Mouse (Mus musculus): ENCODE results near the gene Fbxw27. TPM values are rescaled to one million over a fixed set of nuclear protein-coding genes. Genes with fewer than 3 reads are reported as not detected.
"Not testable (repeated sequence)": the region's sequence is repeated elsewhere in the genome, so short reads cannot be mapped to it uniquely, and the experiment has no call there.

The Fbxw27 gene
- total and polyA plus RNA-seq, 2 experiments from 2014 or later, result not detected

- Histone ChIP-seq H3K9me3 (ENCODE audit: low read length) (no peaks in the 10 kb centered on the region), H3K27me3 (ENCODE audit: insufficient read depth, low read length) (no peaks in the 10 kb centered on the region), H3K36me3 (ENCODE audit: insufficient read depth, low read length) (no peaks in the 10 kb centered on the region), H3K9ac (replicated peaks; ENCODE audit: low read length, poor library complexity, severe bottlenecking) (no peak overlapping the region), H3K4me3 (ENCODE audit: low read depth, low read length) (no peak overlapping the region), H3K27ac (ENCODE audit: low read depth, low read length) (no peak overlapping the region), H3K4me2 (ENCODE audit: low read depth, low read length, poor library complexity, severe bottlenecking) (no peak overlapping the region), H3K4me1 (ENCODE audit: insufficient read depth, low read length) (no peaks in the 10 kb centered on the region)
- WGBS, result 34% methylated on average over 7 of the region's 7 CpGs
- ATAC-seq (ENCODE audit: low FRiP score), result no peak
- TF ChIP-seq CTCF (IDR thresholded peaks at IDR 0.05), result no peak
- peak; percentile 59 for DNase-seq (ENCODE audit: low spot score)
Observed at GRCm38 (mm10) chr9:109813424-109813823, 23.0 kb upstream of the Fbxw27 start.

- Histone ChIP-seq H3K4me3 (ENCODE audit: low read depth, low read length) (no peak within 1 kb of the TSS), H3K9ac (replicated peaks; ENCODE audit: low read length, poor library complexity, severe bottlenecking) (no peak within 1 kb of the TSS), H3K27ac (ENCODE audit: low read depth, low read length) (no peak within 1 kb of the TSS), H3K4me2 (ENCODE audit: low read depth, low read length, poor library complexity, severe bottlenecking) (no peak within 1 kb of the TSS), H3K36me3 (ENCODE audit: insufficient read depth, low read length) (no peaks in the 10 kb centered on the region), H3K9me3 (ENCODE audit: low read length) (no peaks in the 10 kb centered on the region), H3K27me3 (ENCODE audit: insufficient read depth, low read length) (no peaks in the 10 kb centered on the region), H3K4me1 (ENCODE audit: insufficient read depth, low read length) (no peaks in the 10 kb centered on the region)
- WGBS, result 41% methylated on average over 1 of the region's 1 CpGs
- DNase-seq (ENCODE audit: low spot score) (no peak), ATAC-seq (ENCODE audit: low FRiP score) (no peak)
- no peak for TF ChIP-seq CTCF (IDR thresholded peaks at IDR 0.05)
Observed at GRCm38 (mm10) chr9:109811980-109812379, 21.5 kb upstream of the Fbxw27 start, which contains the start of gene Spink8. TSS of gene Spink8 (plus strand) at chr9:109812280.

- no peak overlapping the region for H3K4me2 ChIP-seq (ENCODE audit: low read depth, low read length, poor library complexity, severe bottlenecking)
- H3K36me3 ChIP-seq (ENCODE audit: insufficient read depth, low read length), result no peaks in the 10 kb centered on the region
- no peaks in the 10 kb centered on the region for H3K4me1 ChIP-seq (ENCODE audit: insufficient read depth, low read length)
- no peaks in the 10 kb centered on the region for H3K27me3 ChIP-seq (ENCODE audit: insufficient read depth, low read length)
- no peak overlapping the region for H3K27ac ChIP-seq (ENCODE audit: low read depth, low read length)
- DNase-seq (ENCODE audit: low spot score) (no peak), ATAC-seq (ENCODE audit: low FRiP score) (no peak)
- H3K9me3 ChIP-seq (ENCODE audit: low read length), result no peaks in the 10 kb centered on the region
- TF ChIP-seq CTCF (IDR thresholded peaks at IDR 0.05), result no peak
- no peak overlapping the region for H3K9ac ChIP-seq (replicated peaks; ENCODE audit: low read length, poor library complexity, severe bottlenecking)
- H3K4me3 ChIP-seq (ENCODE audit: low read depth, low read length), result no peak overlapping the region
- WGBS, result 58% methylated on average over 3 of the region's 3 CpGs
Observed at GRCm38 (mm10) chr9:109807898-109808297, 17.4 kb upstream of the Fbxw27 start.

- no peak overlapping the region for H3K9ac ChIP-seq (replicated peaks; ENCODE audit: low read length, poor library complexity, severe bottlenecking)
- no peaks in the 10 kb centered on the region for H3K4me1 ChIP-seq (ENCODE audit: insufficient read depth, low read length)
- H3K27me3 ChIP-seq (ENCODE audit: insufficient read depth, low read length), result no peaks in the 10 kb centered on the region
- no peak for TF ChIP-seq CTCF (IDR thresholded peaks at IDR 0.05)
- DNase-seq (ENCODE audit: low spot score) (no peak), ATAC-seq (ENCODE audit: low FRiP score) (no peak)
- H3K4me3 ChIP-seq (ENCODE audit: low read depth, low read length), result no peak overlapping the region
- no peaks in the 10 kb centered on the region for H3K36me3 ChIP-seq (ENCODE audit: insufficient read depth, low read length)
- H3K4me2 ChIP-seq (ENCODE audit: low read depth, low read length, poor library complexity, severe bottlenecking), result no peak overlapping the region
- 81% methylated on average over 2 of the region's 2 CpGs for WGBS
- no peak overlapping the region for H3K27ac ChIP-seq (ENCODE audit: low read depth, low read length)
- H3K9me3 ChIP-seq (ENCODE audit: low read length), result no peaks in the 10 kb centered on the region
Observed at GRCm38 (mm10) chr9:109806695-109807293, 16.3 kb upstream of the Fbxw27 start.

- ATAC-seq (ENCODE audit: low FRiP score), result no peak
- Histone ChIP-seq H3K4me1 (ENCODE audit: insufficient read depth, low read length) (no peaks in the 10 kb centered on the region), H3K27me3 (ENCODE audit: insufficient read depth, low read length) (no peaks in the 10 kb centered on the region), H3K4me2 (ENCODE audit: low read depth, low read length, poor library complexity, severe bottlenecking) (no peak overlapping the region), H3K9ac (replicated peaks; ENCODE audit: low read length, poor library complexity, severe bottlenecking) (no peak overlapping the region), H3K27ac (ENCODE audit: low read depth, low read length) (no peak overlapping the region), H3K36me3 (ENCODE audit: insufficient read depth, low read length) (no peaks in the 10 kb centered on the region), H3K4me3 (ENCODE audit: low read depth, low read length) (no peak overlapping the region), H3K9me3 (ENCODE audit: low read length) (no peaks in the 10 kb centered on the region)
- DNase-seq (ENCODE audit: low spot score), result no peak
- TF ChIP-seq CTCF (IDR thresholded peaks at IDR 0.05), result no peak
- WGBS, result 42% methylated on average over 1 of the region's 1 CpGs
Observed at GRCm38 (mm10) chr9:109806260-109806659, 15.8 kb upstream of the Fbxw27 start.

GRCm38 (mm10) chr9:109805596-109805995 lies 15.1 kb upstream of the Fbxw27 start:
- H3K4me1 ChIP-seq (ENCODE audit: insufficient read depth, low read length); H3K27me3 ChIP-seq (ENCODE audit: insufficient read depth, low read length); H3K4me3 ChIP-seq (ENCODE audit: low read depth, low read length); H3K27ac ChIP-seq (ENCODE audit: low read depth, low read length); H3K4me2 ChIP-seq (ENCODE audit: low read depth, low read length, poor library complexity, severe bottlenecking); ATAC-seq (ENCODE audit: low FRiP score); H3K9me3 ChIP-seq (ENCODE audit: low read length); H3K36me3 ChIP-seq (ENCODE audit: insufficient read depth, low read length); H3K9ac ChIP-seq (replicated peaks; ENCODE audit: low read length, poor library complexity, severe bottlenecking); DNase-seq (ENCODE audit: low spot score): not testable (repeated sequence)
- 82% methylated on average over 2 of the region's 2 CpGs for WGBS
